Mouse (Mus musculus): Measurements from ENCODE around the gene Smim6. TPM values are rescaled to one million over a fixed set of nuclear protein-coding genes. Genes with fewer than 3 reads are reported as not detected.
A peak's percentile ranks its signal among the peaks of the same experiment; 100 is the strongest.

Gene Smim6
- polyA plus RNA-seq, 1 experiment from 2014 or later: 1.00 TPM

- Histone ChIP-seq H3K9me3 (replicated peaks) (no peaks in the 10 kb centered on the region), H3K4me1 (peaks cover 11% of the 10 kb centered on the region), H3K4me3 (no peak overlapping the region), H3K27ac (replicated peaks) (no peak overlapping the region), H3K36me3 (peaks cover 11% of the 10 kb centered on the region), H3K27me3 (ENCODE audit: low read depth, poor library complexity, severe bottlenecking) (peaks cover 15% of the 10 kb centered on the region)
- DNase-seq (ENCODE audit: low spot score): no peak
- WGBS: 85% methylated on average over 5 of the region's 5 CpGs
Observed at GRCm38 (mm10) chr11:115888020-115888419, 23.8 kb upstream of the Smim6 start.

GRCm38 (mm10) chr11:115889159-115889558 is 22.7 kb upstream of the Smim6 start:
- Histone ChIP-seq H3K4me3 (no peak overlapping the region), H3K27ac (replicated peaks) (no peak overlapping the region), H3K9me3 (replicated peaks) (no peaks in the 10 kb centered on the region), H3K36me3 (peaks cover 23% of the 10 kb centered on the region), H3K27me3 (ENCODE audit: low read depth, poor library complexity, severe bottlenecking) (peaks cover 3% of the 10 kb centered on the region), H3K4me1 (peaks cover 7% of the 10 kb centered on the region)
- DNase-seq (ENCODE audit: low spot score): no peak
- WGBS: 88% methylated on average over 6 of the region's 6 CpGs

GRCm38 (mm10) chr11:115892213-115892612 is 19.6 kb upstream of the Smim6 start:
- DNase-seq (ENCODE audit: low spot score): no peak
- no peaks in the 10 kb centered on the region for H3K9me3 ChIP-seq (replicated peaks)
- H3K27me3 ChIP-seq (ENCODE audit: low read depth, poor library complexity, severe bottlenecking): no peaks in the 10 kb centered on the region
- peaks cover 7% of the 10 kb centered on the region for H3K4me1 ChIP-seq
- H3K4me3 ChIP-seq: no peak overlapping the region
- H3K36me3 ChIP-seq: peaks cover 52% of the 10 kb centered on the region
- 0 out of 2 replicates have a peak overlapping the region, but pooled peaks have one; percentile 33 for H3K27ac ChIP-seq (replicated peaks)
- WGBS: 58% methylated on average over 6 of the region's 6 CpGs

- no peak overlapping the region for H3K4me3 ChIP-seq
- 91% methylated on average over 9 of the region's 9 CpGs for WGBS
- no peak for DNase-seq (ENCODE audit: low spot score)
- H3K4me1 ChIP-seq: peaks cover 7% of the 10 kb centered on the region
- H3K9me3 ChIP-seq (replicated peaks): no peaks in the 10 kb centered on the region
- peaks cover 57% of the 10 kb centered on the region for H3K36me3 ChIP-seq
- no peak overlapping the region for H3K27ac ChIP-seq (replicated peaks)
- H3K27me3 ChIP-seq (ENCODE audit: low read depth, poor library complexity, severe bottlenecking): no peaks in the 10 kb centered on the region
Observed at GRCm38 (mm10) chr11:115893071-115893470, 18.7 kb upstream of the Smim6 start.

GRCm38 (mm10) chr11:115894755-115895520 is 16.9 kb upstream of the Smim6 start:
- peaks cover 57% of the 10 kb centered on the region for H3K36me3 ChIP-seq
- WGBS: 75% methylated on average over 14 of the region's 14 CpGs
- H3K4me1 ChIP-seq: peaks cover 20% of the 10 kb centered on the region
- H3K4me3 ChIP-seq: no peak overlapping the region
- H3K27me3 ChIP-seq (ENCODE audit: low read depth, poor library complexity, severe bottlenecking): no peaks in the 10 kb centered on the region
- no peaks in the 10 kb centered on the region for H3K9me3 ChIP-seq (replicated peaks)
- no peak overlapping the region for H3K27ac ChIP-seq (replicated peaks)
- DNase-seq (ENCODE audit: low spot score): no peak

GRCm38 (mm10) chr11:115898446-115898845 is 13.4 kb upstream of the Smim6 start:
- no peaks in the 10 kb centered on the region for H3K9me3 ChIP-seq (replicated peaks)
- no peak overlapping the region for H3K4me3 ChIP-seq
- peaks cover 41% of the 10 kb centered on the region for H3K36me3 ChIP-seq
- no peak for DNase-seq (ENCODE audit: low spot score)
- H3K4me1 ChIP-seq: peaks cover 46% of the 10 kb centered on the region
- H3K27me3 ChIP-seq (ENCODE audit: low read depth, poor library complexity, severe bottlenecking): no peaks in the 10 kb centered on the region
- WGBS: 91% methylated on average over 7 of the region's 7 CpGs
- H3K27ac ChIP-seq (replicated peaks): 0 out of 2 replicates have a peak overlapping the region, but pooled peaks have one; percentile 28

- Histone ChIP-seq H3K27me3 (ENCODE audit: low read depth, poor library complexity, severe bottlenecking) (no peaks in the 10 kb centered on the region), H3K4me1 (peaks cover 49% of the 10 kb centered on the region), H3K4me3 (no peak overlapping the region), H3K9me3 (replicated peaks) (no peaks in the 10 kb centered on the region), H3K27ac (replicated peaks) (peak overlapping the region; percentile 10; the same call in 1 of the 2 replicates), H3K36me3 (peaks cover 37% of the 10 kb centered on the region)
- 23% methylated on average over 4 of the region's 4 CpGs for WGBS
- DNase-seq (ENCODE audit: low spot score): peak; percentile 53
Observed at GRCm38 (mm10) chr11:115898886-115899285, 12.9 kb upstream of the Smim6 start.

- H3K4me1 ChIP-seq: peaks cover 56% of the 10 kb centered on the region
- H3K27ac ChIP-seq (replicated peaks): peak within 1 kb of the TSS; percentile 10
- H3K4me3 ChIP-seq: peak within 1 kb of the TSS; percentile 18; the same call in 1 of the 2 replicates
- DNase-seq (ENCODE audit: low spot score): peak; percentile 66
- no peaks in the 10 kb centered on the region for H3K9me3 ChIP-seq (replicated peaks)
- no peaks in the 10 kb centered on the region for H3K27me3 ChIP-seq (ENCODE audit: low read depth, poor library complexity, severe bottlenecking)
- peaks cover 31% of the 10 kb centered on the region for H3K36me3 ChIP-seq
- WGBS: 32% methylated on average over 16 of the region's 16 CpGs
Observed at GRCm38 (mm10) chr11:115899486-115900266, 12.1 kb upstream of the Smim6 start, which contains the start of gene Smim5. Smim5 (plus strand) TSS chr11:115899966.

- Histone ChIP-seq H3K27ac (replicated peaks) (peak overlapping the region; percentile 10), H3K4me1 (peaks cover 67% of the 10 kb centered on the region), H3K4me3 (peak overlapping the region; percentile 18; the same call in 1 of the 2 replicates), H3K36me3 (peaks cover 22% of the 10 kb centered on the region), H3K9me3 (replicated peaks) (no peaks in the 10 kb centered on the region), H3K27me3 (ENCODE audit: low read depth, poor library complexity, severe bottlenecking) (no peaks in the 10 kb centered on the region)
- WGBS: 77% methylated on average over 8 of the region's 8 CpGs
- DNase-seq (ENCODE audit: low spot score): no peak
Observed at GRCm38 (mm10) chr11:115900561-115901337, 11.1 kb upstream of the Smim6 start.

GRCm38 (mm10) chr11:115901338-115902161 is 10.3 kb upstream of the Smim6 start:
- H3K9me3 ChIP-seq (replicated peaks): no peaks in the 10 kb centered on the region
- H3K4me3 ChIP-seq: no peak overlapping the region
- WGBS: 89% methylated on average over 9 of the region's 9 CpGs
- peaks cover 75% of the 10 kb centered on the region for H3K4me1 ChIP-seq
- no peak for DNase-seq (ENCODE audit: low spot score)
- H3K36me3 ChIP-seq: peaks cover 15% of the 10 kb centered on the region
- peak overlapping the region; percentile 67 for H3K27ac ChIP-seq (replicated peaks)
- H3K27me3 ChIP-seq (ENCODE audit: low read depth, poor library complexity, severe bottlenecking): no peaks in the 10 kb centered on the region

GRCm38 (mm10) chr11:115902177-115902576 is 9.6 kb upstream of the Smim6 start:
- H3K9me3 ChIP-seq (replicated peaks): no peaks in the 10 kb centered on the region
- H3K36me3 ChIP-seq: peaks cover 9% of the 10 kb centered on the region
- no peak for DNase-seq (ENCODE audit: low spot score)
- H3K4me1 ChIP-seq: peaks cover 80% of the 10 kb centered on the region
- H3K27me3 ChIP-seq (ENCODE audit: low read depth, poor library complexity, severe bottlenecking): no peaks in the 10 kb centered on the region
- H3K4me3 ChIP-seq: no peak overlapping the region
- 80% methylated on average over 5 of the region's 5 CpGs for WGBS
- H3K27ac ChIP-seq (replicated peaks): peak overlapping the region; percentile 67

Data from midbrain, embryonic 10.5 days (tissue).